Mouse (Mus musculus) thymus, adult 2 months (tissue): ENCODE data around the gene Rpap3.

Source experiments
- CTCF ChIP-seq: fragments of 200-500 bp; IDR thresholded peaks from 2 replicates; pipeline ENCODE4 v1.5.1; 2012; ENCODE audit warnings: mild to moderate bottlenecking, control low read depth, low read length, moderate library complexity, borderline replicate concordance; ENCODE audit not compliant: control insufficient read depth, poor library complexity, insufficient read depth; ENCODE audit errors: extremely low read depth
- POLR2A ChIP-seq: fragments of 200-500 bp; IDR thresholded peaks from 2 replicates; pipeline ENCODE4 v1.6.1; 2012; ENCODE audit warnings: mild to moderate bottlenecking, low read length, control low read depth, moderate library complexity; ENCODE audit not compliant: control insufficient read depth, poor library complexity, insufficient read depth; ENCODE audit errors: extremely low read depth

DNA sequence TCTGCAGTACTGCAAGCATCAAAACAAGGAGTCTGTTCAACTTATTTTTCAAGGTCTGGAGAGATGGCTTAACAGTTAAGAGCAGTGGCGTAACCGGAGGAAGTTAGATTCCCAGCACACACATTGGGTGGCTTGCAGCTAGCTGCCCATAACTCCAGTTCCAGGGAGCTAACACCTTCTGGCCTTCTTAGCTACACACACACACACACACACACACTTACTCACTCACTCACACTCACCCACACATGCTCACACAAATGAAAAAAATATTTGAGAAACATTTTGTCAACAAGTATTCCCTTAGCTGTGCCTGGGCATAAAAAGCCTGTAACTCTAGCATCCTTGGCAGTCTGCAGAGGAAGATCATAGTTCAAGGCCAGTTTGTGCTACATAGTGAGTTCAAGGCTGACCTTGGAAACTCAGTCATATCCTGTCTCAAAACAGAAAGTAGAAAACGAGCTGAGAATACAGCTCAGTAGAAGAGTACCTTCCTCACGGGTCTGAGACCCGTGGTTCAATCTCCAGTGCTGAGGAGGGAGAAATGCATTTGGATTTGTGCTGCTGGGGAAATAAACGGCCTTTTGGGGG is 19.7 kb upstream of the Rpap3 start:
- TF ChIP-seq CTCF (no peak), POLR2A (no peak)
